23 mouse cellular contexts compared by ENCODE assay signal in genomic region chr1:179250388-179250787, GRCm38 (mm10).
DNase-seq lines count a peak whose midpoint lies in the region; ATAC-seq lines count a peak whose summit lies in the region.
"Had no signal": no experiment of that assay in that cellular context is flagged by ENCODE, and none has a peak within 500 bp of the region (broad histone marks: within the 10 kb centered on the region; RNA-seq: fewer than 3 reads in every experiment).

No protein-coding gene starts in this region.

- peaks cover 10% of the 10 kb centered on the region; the same call in 1 of the 2 replicates for H3K4me1 ChIP-seq in forebrain, embryonic 15.5 days
- H3K4me1 ChIP-seq in forebrain, embryonic 13.5 days = peaks cover 18% of the 10 kb centered on the region
- peaks cover 11% of the 10 kb centered on the region for H3K4me1 ChIP-seq in heart, embryonic 16.5 days (ENCODE audit: control insufficient read depth, insufficient read depth, low read length)
- peaks cover 45% of the 10 kb centered on the region for H3K4me1 ChIP-seq in midbrain, embryonic 10.5 days
- H3K4me1 ChIP-seq in midbrain, embryonic 14.5 days (ENCODE audit: control insufficient read depth, insufficient read depth, low read length) = peaks cover 26% of the 10 kb centered on the region
- H3K4me1 ChIP-seq in embryonic facial prominence, embryonic 10.5 days = peaks cover 24% of the 10 kb centered on the region
- H3K4me1 ChIP-seq: intestine, embryonic 15.5 days; liver, embryonic 12.5 days had no signal

- no peaks in the 10 kb centered on the region for H3K27me3 ChIP-seq in forebrain, embryonic 15.5 days
- H3K27me3 ChIP-seq in forebrain, embryonic 13.5 days = no peaks in the 10 kb centered on the region
- H3K27me3 ChIP-seq in heart, embryonic 16.5 days (ENCODE audit: control insufficient read depth, insufficient read depth, low read length) = no peaks in the 10 kb centered on the region
- H3K27me3 ChIP-seq in midbrain, embryonic 10.5 days (ENCODE audit: low read depth, poor library complexity, severe bottlenecking) = no peaks in the 10 kb centered on the region
- no peaks in the 10 kb centered on the region for H3K27me3 ChIP-seq in midbrain, embryonic 14.5 days (ENCODE audit: control insufficient read depth, insufficient read depth, low read length)
- H3K27me3 ChIP-seq in embryonic facial prominence, embryonic 10.5 days (replicated peaks; ENCODE audit: low read depth, poor library complexity, severe bottlenecking) = no peaks in the 10 kb centered on the region
- H3K27me3 ChIP-seq: hindbrain, embryonic 15.5 days; intestine, embryonic 15.5 days; limb, embryonic 12.5 days; liver, embryonic 12.5 days; midbrain, embryonic 12.5 days had no signal

- ATAC-seq in forebrain, embryonic 15.5 days (replicated peaks) = peak; percentile 46; the same call in 1 of the 2 replicates
- no peak for ATAC-seq in forebrain, embryonic 13.5 days
- ATAC-seq in heart, embryonic 16.5 days (replicated peaks; ENCODE audit: extremely low read depth, insufficient read depth, low FRiP score) = 0 out of 2 replicates have a peak, but pooled peaks have one; percentile 37
- ATAC-seq in midbrain, embryonic 14.5 days (ENCODE audit: low FRiP score, low TSS enrichment) = no peak
- ATAC-seq: intestine, embryonic 15.5 days; liver, embryonic 12.5 days had no signal

- no peaks in the 10 kb centered on the region for H3K36me3 ChIP-seq in forebrain, embryonic 15.5 days
- no peaks in the 10 kb centered on the region for H3K36me3 ChIP-seq in forebrain, embryonic 13.5 days (ENCODE audit: poor library complexity, severe bottlenecking)
- H3K36me3 ChIP-seq in heart, embryonic 16.5 days (ENCODE audit: control insufficient read depth, insufficient read depth) = no peaks in the 10 kb centered on the region
- no peaks in the 10 kb centered on the region for H3K36me3 ChIP-seq in midbrain, embryonic 10.5 days
- H3K36me3 ChIP-seq in midbrain, embryonic 14.5 days (ENCODE audit: control insufficient read depth, insufficient read depth, low read length) = no peaks in the 10 kb centered on the region
- no peaks in the 10 kb centered on the region for H3K36me3 ChIP-seq in embryonic facial prominence, embryonic 10.5 days (replicated peaks)
- H3K36me3 ChIP-seq: hindbrain, embryonic 15.5 days; intestine, embryonic 15.5 days; limb, embryonic 12.5 days; liver, embryonic 12.5 days; midbrain, embryonic 12.5 days had no signal

- WGBS in forebrain, embryonic 15.5 days = 89% methylated on average over 3 of the region's 3 CpGs
- 84% methylated on average over 3 of the region's 3 CpGs for WGBS in forebrain, embryonic 13.5 days
- WGBS in heart, embryonic 16.5 days = 88% methylated on average over 3 of the region's 3 CpGs
- 85% methylated on average over 3 of the region's 3 CpGs for WGBS in midbrain, embryonic 10.5 days
- WGBS in midbrain, embryonic 14.5 days = 85% methylated on average over 3 of the region's 3 CpGs
- WGBS in embryonic facial prominence, embryonic 10.5 days = 87% methylated on average over 3 of the region's 3 CpGs

- H3K4me2 ChIP-seq in forebrain, embryonic 15.5 days (replicated peaks) = no peak overlapping the region
- H3K4me2 ChIP-seq in forebrain, embryonic 13.5 days = no peak overlapping the region
- H3K4me2 ChIP-seq in heart, embryonic 16.5 days (ENCODE audit: low read depth, low read length) = no peak overlapping the region; the same call in 1 of the 2 replicates
- H3K4me2 ChIP-seq in midbrain, embryonic 14.5 days (ENCODE audit: low read length) = no peak overlapping the region
- H3K4me2 ChIP-seq: hindbrain, embryonic 15.5 days; intestine, embryonic 15.5 days; limb, embryonic 12.5 days; liver, embryonic 12.5 days; midbrain, embryonic 12.5 days had no signal

- no peaks in the 10 kb centered on the region for H3K9me3 ChIP-seq in forebrain, embryonic 15.5 days
- no peaks in the 10 kb centered on the region for H3K9me3 ChIP-seq in forebrain, embryonic 13.5 days (replicated peaks)
- no peaks in the 10 kb centered on the region for H3K9me3 ChIP-seq in heart, embryonic 16.5 days (replicated peaks; ENCODE audit: control insufficient read depth, low read length)
- H3K9me3 ChIP-seq in midbrain, embryonic 10.5 days (replicated peaks) = no peaks in the 10 kb centered on the region
- no peaks in the 10 kb centered on the region for H3K9me3 ChIP-seq in midbrain, embryonic 14.5 days (ENCODE audit: control insufficient read depth, low read length)
- H3K9me3 ChIP-seq in embryonic facial prominence, embryonic 10.5 days = no peaks in the 10 kb centered on the region
- H3K9me3 ChIP-seq: hindbrain, embryonic 15.5 days; intestine, embryonic 15.5 days; limb, embryonic 12.5 days; liver, embryonic 12.5 days; midbrain, embryonic 12.5 days had no signal

- no peak overlapping the region for H3K27ac ChIP-seq in forebrain, embryonic 15.5 days (replicated peaks)
- no peak overlapping the region for H3K27ac ChIP-seq in forebrain, embryonic 13.5 days
- H3K27ac ChIP-seq in heart, embryonic 16.5 days (ENCODE audit: low read length) = no peak overlapping the region
- H3K27ac ChIP-seq in midbrain, embryonic 10.5 days (replicated peaks) = peak overlapping the region; percentile 72; the same call in 1 of the 2 replicates
- no peak overlapping the region for H3K27ac ChIP-seq in midbrain, embryonic 14.5 days (replicated peaks; ENCODE audit: low read depth, low read length)
- H3K27ac ChIP-seq in embryonic facial prominence, embryonic 10.5 days (replicated peaks) = peak overlapping the region; percentile 14; the same call in 1 of the 2 replicates
- H3K27ac ChIP-seq: heart, adult 2 months; hindbrain, embryonic 15.5 days; intestine, embryonic 15.5 days; limb, embryonic 12.5 days; liver, embryonic 12.5 days; midbrain, embryonic 12.5 days had no signal

- no peak overlapping the region for H3K9ac ChIP-seq in forebrain, embryonic 15.5 days (replicated peaks)
- no peak overlapping the region for H3K9ac ChIP-seq in forebrain, embryonic 13.5 days
- no peak overlapping the region for H3K9ac ChIP-seq in heart, embryonic 16.5 days (ENCODE audit: low read length)
- no peak overlapping the region for H3K9ac ChIP-seq in midbrain, embryonic 14.5 days (replicated peaks; ENCODE audit: low read length)
- H3K9ac ChIP-seq: hindbrain, embryonic 15.5 days; intestine, embryonic 15.5 days; limb, embryonic 12.5 days; liver, embryonic 12.5 days; midbrain, embryonic 12.5 days had no signal

- no peak for DNase-seq in heart, adult 9 months (ENCODE audit: low spot score in 2 of 2)
- peak; percentile 28 for DNase-seq in midbrain, embryonic 10.5 days (ENCODE audit: low spot score)
- DNase-seq in midbrain, embryonic 14.5 days = no peak
- no peak for DNase-seq in embryonic facial prominence, embryonic 10.5 days (ENCODE audit: low spot score)
- DNase-seq in cerebellum, adult 11 months = no peak
- DNase-seq: adrenal gland, postnatal 10 days; cerebellum, adult 2 months; cerebellum, postnatal 36 days; gastrocnemius, postnatal 25 days; heart, adult 2 months; kidney, adult 9 months; kidney, postnatal 36 days; lung, postnatal 10 days; right cerebral cortex, postnatal 4 days; thymus, postnatal 14 days had no signal

- H3K4me3 ChIP-seq in forebrain, embryonic 15.5 days = no peak overlapping the region
- no peak overlapping the region for H3K4me3 ChIP-seq in forebrain, embryonic 13.5 days
- no peak overlapping the region for H3K4me3 ChIP-seq in heart, embryonic 16.5 days (ENCODE audit: low read length)
- H3K4me3 ChIP-seq in midbrain, embryonic 10.5 days = no peak overlapping the region
- no peak overlapping the region for H3K4me3 ChIP-seq in midbrain, embryonic 14.5 days (replicated peaks; ENCODE audit: low read depth, low read length)
- no peak overlapping the region for H3K4me3 ChIP-seq in embryonic facial prominence, embryonic 10.5 days
- H3K4me3 ChIP-seq: heart, adult 2 months; hindbrain, embryonic 15.5 days; intestine, embryonic 15.5 days; limb, embryonic 12.5 days; liver, embryonic 12.5 days; midbrain, embryonic 12.5 days had no signal

Comparison
In these comparisons a context has a peak if more than half of its experiments do, and no peak if none do; other contexts are left out.
1. ATAC-seq: peak in forebrain, embryonic 15.5 days (single experiment) and heart, embryonic 16.5 days (single experiment); none in forebrain, embryonic 13.5 days (single experiment) and midbrain, embryonic 14.5 days (single experiment).
2. H3K27ac ChIP-seq: peak in midbrain, embryonic 10.5 days (single experiment) and embryonic facial prominence, embryonic 10.5 days (single experiment); none in forebrain, embryonic 15.5 days (single experiment), forebrain, embryonic 13.5 days (single experiment), heart, embryonic 16.5 days (single experiment) and midbrain, embryonic 14.5 days (single experiment).